Mouse (Mus musculus): ENCODE measurements around the gene Adgrl2.

Gene Adgrl2

DNA sequence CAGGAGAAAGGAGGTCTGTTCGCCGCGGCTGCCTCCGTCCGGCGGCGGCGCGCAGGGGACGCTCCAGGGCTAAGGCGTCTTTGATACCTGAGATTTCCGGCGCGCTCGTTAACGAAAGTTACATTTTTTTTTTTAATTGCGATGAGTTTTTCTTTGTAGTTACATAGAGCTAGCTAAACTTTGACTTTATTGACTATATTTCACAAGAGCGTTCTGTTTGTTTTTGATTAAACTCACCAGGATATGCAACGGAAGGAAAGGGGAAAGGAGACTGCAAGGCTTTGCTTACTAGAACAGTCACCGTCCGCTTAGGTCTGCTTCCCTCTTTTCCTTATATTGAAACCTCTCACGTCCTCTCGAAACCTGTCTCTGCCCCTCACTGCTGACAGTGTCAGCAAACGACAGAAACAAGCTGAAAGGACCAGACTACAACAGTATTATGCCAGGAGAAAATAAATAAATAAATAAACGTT is at the start of gene Adgrl2:
TSS of gene Adgrl2 (minus strand) at position 25 of the 473 bp plus-strand sequence.
- DNase-seq: no peak

DNA sequence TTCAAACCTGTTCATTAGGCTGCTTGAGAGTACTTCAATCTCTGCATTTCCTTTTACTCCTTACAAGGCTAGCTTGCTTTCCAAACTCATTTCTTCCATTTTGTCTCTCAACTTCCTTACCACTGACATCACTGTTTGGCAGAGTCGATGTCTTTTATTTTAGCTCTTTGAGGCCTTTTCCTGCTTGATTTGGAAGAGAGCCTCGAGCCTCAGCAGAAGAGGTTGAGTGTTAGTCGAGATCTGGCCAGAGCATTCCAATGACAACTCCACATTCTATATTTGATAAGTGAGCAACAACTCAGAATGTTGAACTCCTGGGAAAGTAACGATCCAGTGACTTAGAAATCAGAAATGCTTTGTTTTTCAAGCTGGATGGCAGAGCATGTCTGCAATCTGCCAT is 48.4 kb upstream of the Adgrl2 start:
- no peak for DNase-seq

DNA sequence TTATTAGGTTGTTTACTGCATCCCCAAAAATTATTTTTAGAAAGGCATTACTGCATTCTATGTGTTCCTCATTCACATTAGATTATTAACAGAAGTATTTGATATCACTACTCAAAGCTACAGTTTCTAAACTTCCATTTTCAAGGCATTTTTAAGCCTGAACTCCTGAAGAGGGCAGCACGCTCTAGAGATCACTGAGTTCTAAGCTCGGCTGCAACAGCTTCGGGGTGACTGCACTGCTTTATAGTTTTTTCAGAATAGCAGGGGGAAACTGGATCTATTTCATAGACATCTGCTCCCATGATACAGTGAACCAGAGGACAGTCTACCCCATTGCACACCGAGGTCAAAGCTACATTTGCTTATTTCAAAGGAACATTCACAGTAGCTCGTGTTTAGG is 29.6 kb upstream of the Adgrl2 start:
- DNase-seq: no peak

DNA sequence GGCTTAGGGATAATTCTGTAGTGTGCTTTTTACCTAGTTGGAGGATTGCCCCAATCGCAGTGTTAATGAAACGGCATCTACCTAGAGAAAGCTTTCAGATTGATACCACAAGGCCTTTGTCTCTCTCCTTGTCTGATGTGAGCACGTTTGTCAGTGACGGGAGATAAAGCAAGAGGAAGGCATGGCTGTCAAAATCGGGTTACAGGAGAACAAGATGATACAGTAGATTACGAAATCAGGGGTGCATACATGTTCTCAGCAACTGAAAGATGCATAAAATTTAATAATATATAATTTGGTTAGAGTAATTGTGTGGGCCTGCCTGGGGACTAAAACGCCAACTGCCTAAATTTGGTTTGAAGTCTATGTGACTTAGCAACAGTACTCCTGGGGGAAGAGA is 19.0 kb upstream of the Adgrl2 start:
- no peak for DNase-seq

DNA sequence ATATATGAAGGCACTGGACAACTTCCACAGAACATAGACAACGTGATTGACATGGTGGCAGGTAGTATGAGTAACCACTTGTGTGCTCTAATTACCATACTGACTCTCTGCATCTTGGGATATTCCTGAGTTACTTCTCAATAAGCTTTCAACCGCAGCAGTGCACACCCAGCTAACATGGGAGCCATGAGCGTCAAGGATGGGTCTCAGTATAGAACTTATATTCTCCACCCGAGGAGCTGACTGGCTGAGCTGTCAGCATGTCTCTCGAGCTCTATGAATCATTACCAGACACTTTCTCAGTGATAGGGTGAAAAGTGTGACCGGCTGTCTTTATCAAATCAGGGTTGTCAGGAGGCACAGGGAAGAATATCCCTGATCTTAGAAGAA is 18.3 kb upstream of the Adgrl2 start:
- DNase-seq: no peak

DNA sequence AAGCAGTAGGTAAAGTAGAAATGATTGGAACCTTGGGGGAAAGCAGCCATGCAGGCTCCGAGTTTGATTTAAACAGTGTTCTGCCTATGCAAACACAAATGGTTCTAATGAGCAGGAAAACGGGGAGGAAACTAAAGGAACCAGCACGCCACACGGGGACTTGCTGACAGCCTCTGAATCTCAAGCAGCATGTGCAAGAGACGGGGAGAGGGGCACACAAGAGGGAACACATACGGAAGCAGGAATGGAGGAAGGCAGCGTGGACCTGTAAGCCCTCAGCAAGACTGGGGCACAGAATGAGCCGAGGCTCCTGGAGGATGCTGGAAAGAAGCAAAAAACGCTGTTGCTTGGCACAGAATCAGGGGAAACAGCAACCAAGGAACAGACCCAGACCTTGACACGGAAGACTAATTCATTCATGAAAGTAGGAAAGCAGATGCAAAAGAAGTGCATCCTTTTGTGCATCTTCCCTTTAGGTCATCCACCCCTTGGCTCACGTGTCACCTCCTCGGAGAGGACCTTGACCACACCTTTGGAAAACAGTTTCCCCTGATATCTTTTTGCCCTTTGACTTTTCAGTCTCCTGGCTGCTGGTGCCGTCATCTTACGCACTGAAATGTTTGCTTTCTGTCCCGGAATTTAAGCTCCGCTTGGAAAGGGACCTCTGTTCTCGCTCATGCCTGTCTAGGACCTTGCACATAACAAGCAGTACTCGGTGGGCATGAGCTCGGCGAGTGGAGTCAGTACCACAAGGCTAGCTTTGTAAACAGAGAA is 17.7 kb upstream of the Adgrl2 start:
- peak; percentile 5 for DNase-seq

DNA sequence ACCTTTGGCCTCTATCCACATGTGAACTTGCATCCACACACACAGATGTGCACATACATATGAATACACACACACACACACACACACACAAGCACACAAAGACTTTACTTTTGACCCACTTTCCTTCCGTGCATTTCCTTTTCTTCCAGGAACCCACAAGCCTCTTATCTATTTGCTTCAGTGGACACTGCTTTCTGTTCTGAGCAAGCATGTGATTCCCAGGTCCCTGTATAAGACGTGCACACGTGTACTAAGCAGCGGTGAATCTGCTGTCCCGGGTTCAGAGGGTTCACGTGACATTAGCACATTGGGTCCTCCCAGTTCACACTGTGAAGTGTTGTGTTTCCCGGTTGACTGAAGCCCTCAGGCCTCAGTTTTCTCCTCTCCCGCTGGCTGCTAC is 11.0 kb upstream of the Adgrl2 start:
- DNase-seq: no peak

DNA sequence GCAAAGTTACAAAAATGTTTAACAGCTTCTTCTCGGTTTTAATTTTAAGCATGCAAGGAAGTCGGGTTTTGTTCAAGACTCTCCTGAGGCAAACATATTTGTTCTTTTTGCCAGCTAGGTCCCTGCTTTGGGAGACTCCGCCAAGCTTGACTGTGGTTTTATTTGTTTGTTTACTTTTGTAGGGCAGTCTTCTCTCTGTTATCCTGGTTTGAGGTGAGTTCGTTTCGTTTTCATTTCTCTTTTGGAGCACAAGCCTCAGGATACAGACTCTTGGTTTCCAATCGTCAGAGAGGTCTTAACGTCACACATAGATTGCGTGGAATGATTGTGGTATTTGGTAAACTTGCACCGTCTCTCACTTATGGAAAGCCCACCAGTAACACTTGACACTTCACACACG is 8.3 kb upstream of the Adgrl2 start:
- no peak for DNase-seq

DNA sequence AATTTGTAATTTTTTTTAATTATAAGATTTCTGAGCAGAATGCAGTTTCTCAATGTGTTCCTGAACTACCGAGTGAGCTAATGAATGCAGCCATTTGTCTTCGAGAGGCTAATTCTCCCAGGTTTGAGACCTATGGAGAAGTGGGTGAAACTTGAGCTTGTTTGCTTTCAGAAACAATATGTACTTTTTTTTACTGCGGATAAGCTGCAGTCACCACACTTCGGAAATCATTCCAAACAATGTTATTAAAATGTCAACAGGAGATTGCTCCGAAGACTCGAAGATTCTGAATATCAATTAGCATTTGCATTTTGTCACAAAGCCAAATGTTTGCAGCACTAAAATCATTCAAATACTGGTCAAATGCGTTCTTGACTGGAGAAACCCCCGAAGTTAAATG is 701 bp upstream of the Adgrl2 start:
- DNase-seq: no peak

DNA sequence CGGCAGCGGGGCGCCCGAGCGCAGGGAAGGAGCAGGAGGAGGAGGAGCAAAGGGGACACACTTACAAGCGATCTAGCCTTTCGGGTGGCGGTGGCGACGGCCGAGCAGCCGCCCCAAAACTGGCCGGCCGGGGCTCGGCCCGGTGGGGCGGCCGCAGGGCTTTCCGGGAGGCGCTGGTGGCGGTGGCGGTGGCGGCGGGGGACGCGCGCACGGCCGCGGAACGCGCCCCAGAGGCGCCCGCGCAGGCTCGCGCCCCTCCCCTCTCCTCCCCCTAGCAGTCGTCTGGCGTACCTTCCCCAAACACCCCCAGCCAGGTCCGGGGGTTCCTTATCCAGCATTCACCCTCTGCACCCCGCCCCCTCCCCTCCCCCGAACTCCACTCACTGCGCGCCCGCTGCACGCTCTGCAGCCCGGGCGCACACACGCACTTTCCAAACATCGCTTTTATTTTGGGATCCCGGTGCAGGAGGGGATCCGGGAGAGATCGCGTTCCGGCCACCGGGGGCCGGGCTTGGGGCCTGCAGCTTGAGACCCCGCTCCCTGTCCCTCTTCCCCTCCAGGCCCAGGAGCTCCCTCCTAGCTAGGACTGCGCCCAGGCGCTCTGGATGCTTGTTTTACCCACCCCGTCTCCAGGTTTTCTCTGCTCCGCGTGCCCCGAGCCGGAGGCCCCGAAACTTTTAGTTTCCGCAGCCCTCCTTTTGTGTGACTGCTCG is 381 bp downstream of the Adgrl2 start:
- peak; percentile 35 for DNase-seq

DNA sequence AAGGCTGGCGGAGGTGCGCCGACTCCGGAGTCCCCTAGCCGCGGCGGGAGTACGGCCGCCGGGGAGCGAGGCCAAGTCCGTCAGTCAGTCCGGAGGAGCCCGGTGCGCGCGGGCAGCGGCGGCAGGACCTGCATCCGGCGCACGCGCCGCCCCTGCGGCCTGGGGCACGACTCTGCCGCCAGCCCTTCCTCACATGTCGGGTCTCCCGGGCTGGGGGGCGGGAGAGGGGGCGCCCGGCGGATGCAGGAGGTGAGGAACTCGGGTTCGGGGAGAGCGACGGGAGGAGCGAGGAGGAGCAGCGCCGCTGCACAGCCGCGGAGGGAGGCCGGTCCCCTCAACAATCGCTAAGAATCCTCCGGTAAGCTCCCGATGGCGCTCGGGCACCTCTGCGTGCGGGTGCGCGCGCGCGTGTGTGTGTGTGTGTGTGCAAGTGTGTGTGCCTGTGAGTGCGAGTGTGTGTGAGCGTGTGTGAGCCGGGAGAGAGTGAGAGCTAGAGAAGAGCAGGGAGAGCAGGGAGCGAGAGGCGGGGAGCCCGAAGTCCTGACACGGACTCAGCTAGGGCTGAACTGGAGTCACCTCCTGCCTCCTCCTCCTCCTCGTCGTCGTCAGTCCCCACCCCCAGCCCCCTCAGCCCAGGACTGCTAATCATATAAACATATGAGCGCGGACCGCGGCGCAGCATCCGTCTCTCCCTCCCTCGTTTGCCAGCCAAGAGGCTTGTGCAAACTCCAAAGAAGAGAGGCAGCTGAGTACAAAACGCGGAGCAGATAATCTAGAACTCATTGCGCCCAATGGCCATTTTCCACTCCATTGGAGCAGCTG is 1.1 kb downstream of the Adgrl2 start:
- peak; percentile 71 for DNase-seq

DNA sequence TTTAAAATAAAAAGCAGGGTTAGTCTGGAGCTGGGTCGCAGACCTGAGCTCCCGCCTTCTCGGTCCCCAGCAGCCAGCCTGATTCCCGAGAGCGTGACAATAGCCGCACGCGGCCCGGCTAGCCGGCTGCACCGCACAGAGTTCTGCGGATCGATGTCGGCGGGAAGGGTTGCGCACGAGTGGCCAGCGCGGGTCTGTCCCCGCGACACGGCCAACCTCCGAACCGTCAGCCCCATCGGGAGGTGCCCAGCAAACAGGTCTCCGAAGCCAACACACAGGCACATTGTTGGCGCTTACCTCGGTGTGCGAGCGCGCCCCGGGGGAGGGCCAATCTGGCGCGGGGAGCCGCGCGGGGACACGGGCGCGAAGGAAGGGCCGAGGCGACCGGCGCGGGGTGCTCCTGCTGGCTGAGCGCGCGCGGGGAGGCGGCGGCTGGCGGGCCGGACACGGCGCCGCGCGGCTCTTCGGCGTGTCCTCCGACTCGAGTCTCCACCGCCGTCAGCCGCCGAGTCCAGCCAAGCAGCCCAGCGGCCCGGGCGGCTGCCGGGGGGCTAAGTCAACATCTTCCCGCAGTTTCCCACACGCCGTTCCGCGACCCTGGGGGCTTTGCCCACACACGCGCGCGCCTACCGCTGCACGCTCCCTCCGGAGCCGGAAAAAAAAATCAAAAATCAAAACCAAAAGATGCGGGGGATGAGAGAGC is 1.9 kb downstream of the Adgrl2 start:
- DNase-seq: peak; percentile 43

DNA sequence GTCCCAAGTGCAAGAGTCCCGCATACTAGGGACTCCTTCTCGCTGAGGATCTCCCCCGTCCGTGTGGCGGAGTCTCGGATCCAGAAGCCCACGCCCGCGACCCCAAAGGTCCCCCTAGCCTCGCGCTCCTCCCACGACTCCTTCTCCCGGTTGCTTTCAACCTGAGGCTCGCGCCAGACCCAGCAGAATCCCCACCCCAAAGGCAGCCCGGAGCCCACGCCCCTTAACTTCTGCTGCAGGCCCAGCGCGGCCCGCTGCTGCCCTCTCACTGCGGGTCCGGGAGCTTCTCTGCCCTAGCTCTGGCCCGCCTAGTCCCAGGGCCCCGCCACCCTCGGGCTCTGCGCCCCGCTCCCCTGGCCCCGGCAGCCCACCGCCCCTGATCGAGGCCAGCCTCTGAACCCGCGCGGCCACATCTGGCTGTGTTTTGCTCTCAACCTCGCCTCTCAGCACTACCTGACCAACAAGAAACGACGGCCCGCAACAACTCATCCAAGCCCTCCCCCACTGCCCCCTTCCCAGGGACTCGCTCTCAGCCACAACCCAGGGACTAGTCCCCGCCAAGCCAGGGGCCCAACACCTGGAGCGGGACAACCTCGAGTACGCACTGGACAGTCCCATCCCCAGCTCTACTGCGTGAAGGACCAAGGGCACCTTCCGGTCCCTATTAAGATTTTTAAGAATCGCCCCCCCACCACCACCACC is 2.6 kb downstream of the Adgrl2 start:
- DNase-seq: peak; percentile 72

DNA sequence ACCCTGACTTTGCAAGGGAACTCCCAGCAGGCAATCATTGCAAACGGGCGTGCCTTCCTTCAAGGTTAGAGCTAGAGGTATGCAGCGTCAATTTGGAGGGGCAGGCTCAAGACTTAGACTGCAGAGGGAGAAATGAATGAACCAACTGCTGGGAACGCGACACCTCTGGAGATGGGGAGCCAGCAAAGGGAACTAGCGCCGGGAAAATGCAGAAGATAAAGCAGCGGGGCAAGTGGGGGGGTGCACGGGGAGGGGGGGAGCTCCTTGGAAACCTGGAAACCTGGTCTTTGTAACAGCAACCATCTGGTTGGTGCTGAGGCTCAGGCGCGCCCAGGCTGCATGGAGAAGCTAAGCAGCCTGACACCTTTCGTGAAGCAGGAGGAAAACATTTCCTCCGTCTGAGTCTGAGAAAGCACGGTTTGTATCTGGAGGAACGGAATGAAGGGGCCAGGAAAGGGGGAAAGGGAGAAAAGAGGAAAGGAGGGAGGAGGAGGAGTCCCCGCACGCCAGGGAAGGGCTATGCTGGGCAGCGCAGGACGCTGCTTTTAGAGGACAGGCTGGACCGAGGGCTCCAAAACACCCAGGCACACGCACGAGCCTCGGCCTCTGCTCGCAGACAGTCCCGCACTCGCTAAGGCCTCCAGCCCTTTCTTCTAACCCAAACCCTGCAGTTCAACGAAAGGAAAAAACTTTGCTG is 3.3 kb downstream of the Adgrl2 start:
- DNase-seq: no peak

DNA sequence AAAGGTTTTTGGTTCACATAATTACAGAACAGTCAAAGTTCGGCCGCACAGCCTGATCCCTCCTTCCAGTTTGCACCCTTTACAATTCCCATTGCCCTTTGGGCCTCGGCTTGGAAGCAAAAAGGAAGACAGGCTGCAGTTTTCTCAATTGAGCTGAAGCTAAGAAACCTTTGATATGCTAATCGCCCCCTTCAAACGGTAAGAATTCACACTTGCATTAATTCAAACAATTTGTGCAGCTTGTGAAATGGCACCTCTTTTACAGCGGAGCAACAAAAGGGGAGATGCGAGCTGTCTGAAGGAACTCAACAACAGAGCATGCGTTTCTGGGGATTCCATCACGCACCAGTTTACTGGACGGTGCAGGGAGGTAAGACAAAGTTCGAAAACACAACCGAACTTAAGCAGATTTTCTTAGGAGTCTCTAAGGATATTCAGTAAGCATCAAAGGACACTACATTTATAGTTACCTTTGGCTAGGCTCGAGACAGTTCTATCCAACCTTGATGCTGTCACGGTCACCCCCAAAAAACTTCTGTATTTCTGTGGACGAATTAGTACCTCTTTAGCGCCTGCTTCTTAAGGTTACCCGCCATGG is 4.0 kb downstream of the Adgrl2 start:
- DNase-seq: no peak

DNA sequence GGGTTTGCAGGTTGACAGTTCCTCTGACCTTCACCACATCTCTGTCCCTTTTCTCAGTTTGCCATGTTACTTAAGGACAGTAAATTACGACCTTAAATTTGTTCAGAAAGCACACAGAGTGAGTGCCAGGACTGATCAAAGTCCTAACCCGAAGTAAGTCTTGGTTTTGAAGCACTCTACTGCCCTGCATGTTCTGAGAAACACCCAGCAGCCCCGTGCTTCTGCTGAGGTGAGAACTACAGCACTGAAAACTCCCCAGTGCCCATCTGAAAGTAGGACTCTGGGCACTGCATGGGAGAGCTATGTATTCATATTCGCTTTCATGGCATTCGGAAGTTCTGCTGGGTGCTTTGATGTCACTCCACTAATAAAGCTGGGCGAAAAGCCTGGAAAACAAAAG is 6.0 kb downstream of the Adgrl2 start:
- DNase-seq: no peak

DNA sequence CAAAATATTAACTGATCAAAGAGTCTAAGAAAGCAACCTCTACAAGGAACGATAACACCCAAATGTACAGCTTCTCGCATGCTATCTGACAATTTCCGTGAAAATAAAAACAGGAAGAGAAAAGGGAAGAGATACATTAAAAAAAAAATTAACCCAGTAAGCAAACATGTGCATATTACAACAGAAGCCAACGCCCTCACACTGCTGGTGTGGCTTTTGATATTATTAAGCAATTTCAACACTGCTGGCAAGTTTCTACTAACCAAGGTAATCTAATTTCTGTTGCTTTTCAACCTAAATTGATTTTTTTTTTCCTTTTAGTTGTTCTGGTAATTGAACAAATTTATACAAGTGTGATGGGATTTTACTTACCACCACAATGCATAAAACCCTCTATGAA is 8.0 kb downstream of the Adgrl2 start:
- DNase-seq: no peak

DNA sequence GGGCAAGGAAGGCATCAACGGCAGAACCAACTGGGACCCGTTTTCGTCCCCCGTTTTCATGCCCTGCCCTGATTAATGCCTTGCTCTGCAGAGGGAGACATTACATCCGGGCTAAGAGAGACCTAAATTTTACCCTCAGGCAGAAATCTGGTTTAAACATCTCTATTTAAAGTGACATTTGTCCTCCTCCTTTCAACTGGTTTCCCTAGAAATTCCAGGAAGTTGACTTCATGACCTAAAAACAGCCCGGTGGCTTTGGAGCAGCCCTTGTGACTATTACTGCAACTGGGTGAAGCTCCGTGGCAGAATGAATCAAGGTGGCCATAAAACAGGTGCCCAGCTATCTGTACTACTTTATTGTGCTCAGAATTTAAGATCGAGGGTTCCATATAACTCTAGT is 8.6 kb downstream of the Adgrl2 start:
- DNase-seq: no peak

DNA sequence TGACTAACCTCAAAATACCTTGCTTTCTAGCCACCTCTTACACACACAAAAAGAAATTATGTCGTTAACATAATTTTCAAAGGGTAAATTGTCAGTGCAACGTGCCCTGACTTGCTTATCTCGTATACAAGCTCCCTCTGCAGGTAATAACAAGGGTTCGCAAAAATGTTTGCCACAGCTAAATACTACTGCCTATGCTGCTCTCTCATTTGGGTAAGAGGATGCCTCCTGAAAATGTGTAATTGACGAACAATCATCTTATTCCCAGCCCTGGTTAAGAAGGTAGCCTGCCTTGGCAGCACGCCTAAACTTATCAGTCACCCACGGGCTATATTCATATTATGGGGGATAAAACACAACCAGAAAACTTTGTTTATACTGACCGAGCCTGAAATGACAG is 11.8 kb downstream of the Adgrl2 start:
- no peak for DNase-seq

DNA sequence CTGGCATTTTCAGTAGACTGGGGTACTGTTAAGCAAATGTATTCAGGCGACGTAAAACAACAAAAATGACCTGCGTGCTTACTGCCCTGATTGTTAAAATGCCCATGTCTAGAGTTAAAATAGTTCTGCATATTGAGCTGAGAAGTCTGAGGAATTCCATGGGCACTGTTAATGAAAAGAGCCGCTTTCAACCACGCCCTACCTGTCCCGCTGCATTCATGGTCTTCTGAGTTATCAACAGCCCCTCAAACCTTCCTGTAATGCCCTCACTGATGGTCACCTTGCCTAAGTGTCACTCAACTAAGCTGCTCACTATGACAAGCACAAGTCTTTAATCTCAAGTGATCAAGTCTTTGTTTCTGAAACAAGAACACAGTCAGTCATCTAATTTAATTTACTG is 12.5 kb downstream of the Adgrl2 start:
- DNase-seq: no peak

DNA sequence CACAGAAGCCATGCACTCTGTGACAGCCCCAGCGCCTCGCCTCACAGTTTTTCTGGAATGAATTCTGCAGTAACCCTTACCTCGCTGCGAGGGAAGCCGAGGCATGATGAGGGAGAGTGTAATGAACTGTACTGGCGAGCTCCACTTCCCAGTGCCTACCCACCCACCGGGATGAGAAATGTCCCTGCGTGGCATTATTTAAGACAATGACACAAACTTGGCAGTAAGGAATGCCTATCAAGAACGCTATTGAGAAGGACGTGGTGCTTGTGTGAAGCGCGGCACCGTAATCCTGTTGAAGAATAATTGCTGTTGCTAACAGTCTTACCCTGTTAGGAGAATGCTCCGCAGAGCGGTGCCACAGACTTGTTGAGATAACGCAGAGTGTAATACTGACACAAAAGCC is 13.2 kb downstream of the Adgrl2 start:
- DNase-seq: peak; percentile 11

Measured in right cerebral cortex, postnatal 14 days (tissue).